8 mouse cellular contexts compared by ENCODE assay signal in genomic region chr2:5011898-5012490, GRCm38 (mm10). TPM values are rescaled to one million over a fixed set of nuclear protein-coding genes. Genes with fewer than 3 reads are reported as not detected.
DNase-seq lines count a peak whose midpoint lies in the region; ATAC-seq and TF ChIP-seq lines count a peak whose summit lies in the region.

No protein-coding gene starts in this region.

- no peak overlapping the region for H3K27ac ChIP-seq in gastrocnemius, adult 2 months
- H3K27ac ChIP-seq in forebrain, embryonic 12.5 days, result no peak overlapping the region
- H3K27ac ChIP-seq in liver, embryonic 14.5 days, result peak overlapping the region; percentile 50

- H3K4me1 ChIP-seq in forebrain, embryonic 12.5 days, result peaks cover 13% of the 10 kb centered on the region
- peaks cover 11 to 17% of the 10 kb centered on the region in 2 experiments for H3K4me1 ChIP-seq in liver, embryonic 14.5 days (replicated peaks; ENCODE audit: control insufficient read depth in 2 of 2, insufficient read depth in 2 of 2, low read length in 1 of 2)

- intact Hi-C loops in gastrocnemius, adult 2 months (cut with DNase I), result loop anchor here (5.0 kb wide), 1 partner anchor 95 kb away; the partner anchor contains the start of gene Phyh

- peak overlapping the region; percentile 62 for H3K4me2 ChIP-seq in forebrain, embryonic 12.5 days
- H3K4me2 ChIP-seq in liver, embryonic 14.5 days (ENCODE audit: low read depth), result peak overlapping the region; percentile 77

- TF ChIP-seq EP300 in liver, embryonic 14.5 days (IDR thresholded peaks at IDR 0.05; ENCODE audit: low read depth), result no peak

- no peaks in the 10 kb centered on the region for H3K9me3 ChIP-seq in forebrain, embryonic 12.5 days
- no peaks in the 10 kb centered on the region for H3K9me3 ChIP-seq in liver, embryonic 14.5 days (ENCODE audit: control insufficient read depth, low read length)

- 17% methylated on average over 8 of the region's 8 CpGs for WGBS in forebrain, embryonic 12.5 days
- 5% methylated on average over 8 of the region's 8 CpGs for WGBS in liver, embryonic 14.5 days (ENCODE audit: insufficient replicate concordance)

- H3K9ac ChIP-seq in forebrain, embryonic 12.5 days, result peak overlapping the region; percentile 60
- peak overlapping the region; percentile 88 for H3K9ac ChIP-seq in liver, embryonic 14.5 days (replicated peaks)

- no peak for DNase-seq in gastrocnemius, adult 2 months
- DNase-seq in gastrocnemius, adult 8-10 months (ENCODE audit: low spot score in 2 of 2), result no peak
- DNase-seq in 3T3-L1 (ENCODE audit: low read depth, low spot score), result peak; percentile 20
- no peak for DNase-seq in liver, embryonic 14.5 days (ENCODE audit: low read depth in 3 of 3, low spot score in 3 of 3)
- no peak for DNase-seq in adrenal gland, adult (ENCODE audit: inconsistent age in 2 of 2, low spot score in 1 of 2)
- no peak for DNase-seq in thymus, postnatal 36 days
- DNase-seq in cerebellum, adult 8-10 months, result no peak

- no peaks in the 10 kb centered on the region for H3K27me3 ChIP-seq in forebrain, embryonic 12.5 days
- H3K27me3 ChIP-seq in liver, embryonic 14.5 days (ENCODE audit: control insufficient read depth, insufficient read depth, low read length), result no peaks in the 10 kb centered on the region

- peak overlapping the region; percentile 76 for H3K4me3 ChIP-seq in gastrocnemius, adult 2 months
- peak overlapping the region; percentile 71 for H3K4me3 ChIP-seq in forebrain, embryonic 12.5 days (replicated peaks)
- peak overlapping the region; percentile 85 to 96 for H3K4me3 ChIP-seq in liver, embryonic 14.5 days (ENCODE audit: insufficient read depth in 1 of 2, low read depth in 2 of 2, low read length in 2 of 2)

- TF ChIP-seq CTCF in gastrocnemius, adult 2 months (IDR thresholded peaks at IDR 0.05), result no peak
- TF ChIP-seq CTCF in liver, embryonic 14.5 days (IDR thresholded peaks at IDR 0.05; ENCODE audit: low read depth), result no peak

- H3K36me3 ChIP-seq in forebrain, embryonic 12.5 days (replicated peaks), result peaks cover 30% of the 10 kb centered on the region
- peaks cover 22% of the 10 kb centered on the region for H3K36me3 ChIP-seq in liver, embryonic 14.5 days (replicated peaks; ENCODE audit: control insufficient read depth, insufficient read depth, low read depth)

- ATAC-seq in forebrain, embryonic 12.5 days (ENCODE audit: low FRiP score), result no peak
- peak; percentile 54; the same call in 1 of the 2 replicates for ATAC-seq in liver, embryonic 14.5 days (ENCODE audit: insufficient read depth)

RNA-seq across cellular contexts. Expression of gene Mcm10, which starts 0.6 kb away (rescaled TPM):
- under 1 TPM in 1 of 2 experiments, not detected in 1; 0.08 TPM for total RNA-seq in gastrocnemius, adult 2 months (2021)
- not detected for total RNA-seq in gastrocnemius, adult 8-10 months (2022)
- polyA plus RNA-seq in forebrain, embryonic 12.5 days (2016; fragmentation: Nextera tagmentation; extraction: Ambion mirVana), result 44.5 and 46.3 TPM in 2 replicates
- polyA plus RNA-seq in liver, embryonic 14.5 days (2012; rRNA removed), result 24.6 and 32.3 TPM in 2 replicates
- 35.2 and 37.2 TPM in 2 replicates for polyA plus RNA-seq in liver, embryonic 14.5 days (2014; fragmentation: Nextera tagmentation; extraction: Ambion mirVana)

RNA-seq across cellular contexts. Expression of gene Ucma, which starts 36.1 kb away (rescaled TPM):
- not detected for total RNA-seq in gastrocnemius, adult 2 months (2021)
- total RNA-seq in gastrocnemius, adult 8-10 months (2022), result under 1 TPM in 1 of 4 experiments, not detected in 3; 0.43 TPM
- polyA plus RNA-seq in forebrain, embryonic 12.5 days (2016; fragmentation: Nextera tagmentation; extraction: Ambion mirVana), result 0.55 TPM in 1 of 2 replicates, not detected in the other
- not detected in 2 replicates for polyA plus RNA-seq in liver, embryonic 14.5 days (2012; rRNA removed)
- polyA plus RNA-seq in liver, embryonic 14.5 days (2014; fragmentation: Nextera tagmentation; extraction: Ambion mirVana), result not detected in 2 replicates

RNA-seq across cellular contexts. Expression of gene Optn, which starts 51.9 kb away (rescaled TPM):
- total RNA-seq in gastrocnemius, adult 2 months (2021), result 10 to 100 TPM; 80.2 to 99.2 TPM
- total RNA-seq in gastrocnemius, adult 8-10 months (2022), result 10 to 100 TPM; 65.9 to 85.6 (median 76.9) TPM
- polyA plus RNA-seq in forebrain, embryonic 12.5 days (2016; fragmentation: Nextera tagmentation; extraction: Ambion mirVana), result 2.5 and 3.3 TPM in 2 replicates
- polyA plus RNA-seq in liver, embryonic 14.5 days (2012; rRNA removed), result 3.5 and 6.4 TPM in 2 replicates
- 15.3 and 15.6 TPM in 2 replicates for polyA plus RNA-seq in liver, embryonic 14.5 days (2014; fragmentation: Nextera tagmentation; extraction: Ambion mirVana)
